Mouse (Mus musculus) cerebellum, adult 8-10 months (tissue): ENCODE measurements around the gene Rell1.
A peak's percentile ranks its signal among the peaks of the same experiment; 100 is the strongest.

Experiments
- DNase-seq: peaks from one replicate; pipeline ENCODE4 v3.0.0; 2022

The Rell1 gene

DNA sequence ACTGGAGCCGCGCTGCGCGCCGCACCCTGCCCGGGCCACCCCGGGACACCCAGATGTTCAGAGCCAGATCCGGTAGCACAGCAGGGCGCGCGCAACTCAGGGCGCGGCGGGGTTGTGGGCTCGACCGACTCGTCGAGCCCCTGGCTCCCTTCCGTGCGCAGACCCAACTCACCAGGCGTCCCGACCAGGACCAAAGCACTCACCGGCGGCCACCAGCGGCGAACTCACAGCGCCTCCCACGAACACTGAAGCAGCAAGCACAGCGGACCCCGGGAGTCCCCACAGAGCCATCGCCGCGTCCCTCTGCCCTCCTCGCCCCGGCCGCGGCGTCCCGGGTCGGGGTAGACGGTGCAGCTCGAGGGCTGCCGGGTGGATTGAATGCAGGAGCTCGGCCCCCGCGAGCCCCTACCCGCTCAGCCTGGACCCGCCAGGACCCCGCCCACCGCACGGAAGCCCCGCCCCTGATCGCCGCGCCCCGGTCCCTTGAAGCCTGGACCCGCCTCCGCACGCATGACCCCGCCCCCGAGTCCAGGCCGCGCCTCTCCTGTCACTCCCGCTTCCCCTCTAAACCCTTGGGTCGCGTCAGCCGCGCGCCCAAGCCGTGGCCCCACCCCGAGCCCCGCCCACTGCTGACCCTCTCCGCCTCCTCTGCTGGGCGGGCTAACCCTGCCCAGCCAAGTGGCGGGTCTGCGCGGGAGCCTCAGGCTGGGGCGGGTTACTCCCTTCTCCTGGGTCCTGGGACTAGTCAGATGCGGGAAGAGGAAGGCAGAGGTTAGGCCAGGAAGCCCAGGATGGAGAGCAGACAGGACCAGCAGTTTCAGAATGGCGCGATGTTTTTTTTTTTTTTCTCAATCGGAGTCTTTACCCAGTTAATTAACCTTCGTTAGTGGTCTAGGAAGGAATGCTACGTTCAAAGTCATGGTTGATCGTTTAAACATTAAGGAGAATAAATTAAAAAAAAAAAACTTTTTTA lies at the start of gene Rell1:
Gene Rell1 (minus strand): TSS at position 455 of the 973 bp plus-strand sequence.
- DNase-seq: peak; percentile 98

DNA sequence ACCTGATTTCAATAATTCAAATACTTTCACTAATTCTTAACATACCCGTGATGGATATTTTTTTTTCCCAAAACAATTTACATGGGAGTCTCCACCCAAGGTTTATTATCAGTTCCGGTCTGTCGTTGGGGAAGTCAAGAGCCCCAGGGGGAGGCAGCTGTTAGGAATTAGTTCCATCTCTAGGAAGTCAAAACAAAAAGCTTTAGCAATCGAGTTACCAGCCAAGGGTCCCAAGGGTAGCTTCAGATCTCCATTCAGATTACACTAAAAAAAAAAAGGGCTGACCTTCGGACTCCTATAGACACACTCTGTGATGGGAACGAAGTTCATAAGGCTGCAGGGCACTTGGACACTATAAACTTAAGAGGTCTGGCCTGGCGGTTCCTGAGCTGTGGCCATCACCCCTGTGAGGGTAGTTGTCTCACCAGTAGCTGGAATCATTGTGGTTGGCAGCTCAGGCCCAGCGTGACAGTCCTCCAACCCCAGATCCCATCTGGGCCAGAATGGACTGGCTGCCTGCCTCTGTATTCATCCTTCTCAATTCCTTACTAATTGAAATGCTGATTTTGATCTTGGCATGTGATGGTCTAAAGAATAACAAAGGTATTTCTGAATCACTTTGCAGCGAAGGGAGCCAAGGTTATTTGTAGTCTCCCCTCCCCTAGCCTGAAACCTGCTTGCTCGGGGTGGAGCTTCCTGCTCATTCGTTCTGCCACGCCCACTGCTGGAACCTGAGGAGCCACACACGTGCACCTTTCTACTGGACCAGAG lies 44.1 kb upstream of the Rell1 start:
- DNase-seq: no peak

DNA sequence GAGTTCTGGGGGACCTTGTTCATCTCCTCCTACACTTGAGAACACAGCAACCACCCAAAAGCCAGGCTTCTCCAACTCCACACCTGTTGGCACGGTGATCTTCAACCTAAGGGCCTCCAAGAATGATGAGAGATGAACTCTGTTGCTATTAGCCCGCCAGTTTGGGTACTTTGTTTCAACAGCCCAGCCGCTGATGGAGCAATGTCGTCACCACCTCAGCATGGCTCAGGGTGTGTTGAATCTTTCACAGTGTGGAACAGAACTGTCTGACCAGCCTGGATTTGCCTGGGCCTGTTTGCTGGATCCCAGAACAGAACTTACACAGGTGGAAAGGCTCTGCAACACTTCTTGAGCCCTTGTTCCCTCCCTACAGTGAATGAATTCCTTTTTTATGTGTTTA lies 37.9 kb upstream of the Rell1 start:
- no peak for DNase-seq

DNA sequence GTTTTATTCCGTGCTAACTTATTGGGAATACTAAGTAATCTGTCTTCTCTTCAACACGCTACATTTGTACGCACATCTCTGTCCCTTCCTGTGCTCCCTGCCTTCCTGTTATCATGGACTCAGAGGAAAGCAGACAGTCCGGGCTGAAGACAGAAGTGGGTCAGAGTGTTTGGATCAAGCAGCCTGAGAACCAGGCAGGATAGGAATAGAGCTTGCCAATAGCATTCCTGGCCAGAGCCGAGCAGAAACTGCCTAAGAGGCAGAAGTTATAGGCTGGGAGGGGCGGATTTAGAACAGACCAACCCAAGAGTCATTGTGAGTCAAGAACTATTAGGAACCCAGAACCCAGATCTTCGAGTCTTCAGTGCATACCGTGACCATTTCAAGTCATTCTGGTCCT lies 34.6 kb upstream of the Rell1 start:
- DNase-seq: no peak

DNA sequence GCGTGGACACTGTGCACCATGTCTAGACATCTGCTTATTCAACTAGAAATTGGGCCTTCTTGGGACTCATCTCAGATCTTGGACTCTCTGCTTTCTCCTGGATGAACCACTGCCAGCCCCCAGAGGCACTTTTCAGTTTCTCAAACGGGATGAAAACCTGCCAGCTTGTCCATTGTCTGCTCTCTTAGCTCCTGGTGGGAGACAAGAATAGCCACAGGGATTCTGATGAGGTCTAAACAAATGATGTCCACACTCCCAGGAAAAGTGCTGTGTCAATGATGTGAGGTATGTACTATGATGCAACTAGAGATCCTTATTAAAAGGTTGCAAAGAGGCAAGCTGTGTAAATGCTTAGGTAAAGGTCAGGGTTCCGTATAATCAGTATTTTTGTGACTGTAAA lies 25.2 kb upstream of the Rell1 start:
- no peak for DNase-seq

DNA sequence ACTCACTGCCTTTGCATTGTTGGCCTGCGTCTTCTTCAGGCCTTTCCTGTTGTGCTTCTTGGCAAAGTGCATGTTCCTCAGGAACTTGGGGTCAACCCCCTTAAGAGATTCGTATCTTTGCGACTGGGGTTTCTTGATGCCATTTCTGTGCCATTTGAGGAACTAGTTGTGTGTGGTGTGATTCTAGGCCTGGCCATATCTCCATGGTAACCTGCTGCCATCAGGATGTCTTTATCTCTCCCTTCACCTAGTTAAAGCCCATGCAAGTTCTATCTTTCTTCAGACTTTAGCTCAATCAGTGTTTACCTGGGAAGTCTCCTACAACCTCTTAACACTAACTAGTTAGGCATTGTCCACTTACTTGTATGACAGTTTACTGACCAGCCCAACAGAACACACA lies 22.0 kb upstream of the Rell1 start:
- DNase-seq: no peak

DNA sequence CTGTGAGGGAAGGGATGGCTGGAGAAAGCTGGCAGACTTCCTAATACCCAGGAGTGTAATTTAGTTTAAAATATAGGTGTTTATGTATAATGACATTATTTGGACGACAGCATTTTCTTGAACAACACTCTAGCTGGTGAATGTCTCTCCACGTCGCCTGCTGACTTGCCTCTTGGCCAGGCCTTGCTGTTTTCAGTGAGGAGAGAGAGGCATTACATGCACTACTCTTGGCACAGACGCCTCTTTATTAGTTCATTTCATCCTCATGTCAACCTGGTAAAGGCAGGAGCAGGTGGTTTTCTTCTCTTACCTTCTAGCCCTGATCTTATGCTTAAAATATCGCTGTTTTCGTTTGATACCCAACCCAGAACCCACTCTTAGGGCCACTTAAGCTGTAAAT lies 17.6 kb upstream of the Rell1 start:
- DNase-seq: no peak

DNA sequence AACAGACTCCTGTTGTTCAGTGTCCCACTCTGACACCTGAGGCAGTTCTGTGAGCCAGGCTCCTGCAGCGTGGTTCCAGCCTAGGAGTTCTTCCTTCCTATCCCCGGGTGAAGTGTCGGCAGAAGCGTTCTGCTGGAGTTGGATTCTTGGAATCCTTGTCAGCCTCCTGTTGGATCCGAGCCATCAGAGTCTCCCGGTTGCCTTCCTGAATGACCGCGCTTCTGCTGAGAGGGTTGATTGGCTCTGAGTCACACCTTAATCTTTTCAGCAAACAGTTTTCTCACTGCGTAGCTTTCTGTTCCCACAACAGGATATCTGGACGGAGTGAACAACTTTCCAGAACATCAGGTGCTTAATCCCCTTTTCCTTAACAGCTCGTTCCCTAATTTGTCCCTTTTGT lies 13.6 kb upstream of the Rell1 start:
- DNase-seq: no peak

DNA sequence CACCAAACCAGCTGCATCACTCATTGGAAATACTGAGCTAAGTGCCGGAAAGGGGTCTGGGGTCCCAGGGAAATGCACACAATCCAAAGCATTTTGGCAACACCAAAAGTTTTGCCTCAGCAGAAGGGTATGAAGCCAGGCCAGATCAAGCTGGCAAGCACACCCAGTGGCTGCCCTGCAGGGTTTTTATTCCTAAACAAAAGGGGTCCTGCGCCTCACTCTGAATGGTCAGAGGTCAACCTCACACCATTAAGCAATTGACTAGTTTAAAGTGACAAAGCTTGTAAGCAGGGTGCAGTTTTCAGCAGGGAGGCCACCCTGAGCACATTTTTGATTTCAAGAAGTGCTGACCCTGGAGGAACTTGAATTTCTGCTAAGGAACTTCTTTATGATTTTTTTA lies 2.3 kb upstream of the Rell1 start:
- no peak for DNase-seq

DNA sequence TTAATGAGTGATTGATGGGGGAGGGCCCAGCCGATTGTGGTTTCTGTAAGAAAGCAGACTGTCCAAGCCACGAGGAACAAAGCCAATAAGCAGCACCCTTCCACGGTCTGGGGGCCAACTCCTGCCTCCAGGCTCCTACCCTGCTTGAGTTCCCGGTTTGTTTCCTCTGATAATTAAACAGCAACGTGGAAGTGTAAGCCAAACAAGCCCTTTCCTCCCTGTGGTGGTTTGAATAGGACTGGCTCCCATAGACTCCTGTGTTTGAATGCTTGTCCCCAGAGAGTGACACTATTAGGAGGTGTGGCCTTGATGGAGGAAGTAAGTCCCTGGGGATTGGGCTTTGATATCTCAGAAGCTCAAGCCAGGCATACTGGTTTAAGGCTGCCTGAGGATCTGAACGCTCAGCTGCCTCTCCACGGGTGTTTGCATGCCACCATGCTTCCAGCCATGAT lies 1.6 kb upstream of the Rell1 start:
- no peak for DNase-seq

DNA sequence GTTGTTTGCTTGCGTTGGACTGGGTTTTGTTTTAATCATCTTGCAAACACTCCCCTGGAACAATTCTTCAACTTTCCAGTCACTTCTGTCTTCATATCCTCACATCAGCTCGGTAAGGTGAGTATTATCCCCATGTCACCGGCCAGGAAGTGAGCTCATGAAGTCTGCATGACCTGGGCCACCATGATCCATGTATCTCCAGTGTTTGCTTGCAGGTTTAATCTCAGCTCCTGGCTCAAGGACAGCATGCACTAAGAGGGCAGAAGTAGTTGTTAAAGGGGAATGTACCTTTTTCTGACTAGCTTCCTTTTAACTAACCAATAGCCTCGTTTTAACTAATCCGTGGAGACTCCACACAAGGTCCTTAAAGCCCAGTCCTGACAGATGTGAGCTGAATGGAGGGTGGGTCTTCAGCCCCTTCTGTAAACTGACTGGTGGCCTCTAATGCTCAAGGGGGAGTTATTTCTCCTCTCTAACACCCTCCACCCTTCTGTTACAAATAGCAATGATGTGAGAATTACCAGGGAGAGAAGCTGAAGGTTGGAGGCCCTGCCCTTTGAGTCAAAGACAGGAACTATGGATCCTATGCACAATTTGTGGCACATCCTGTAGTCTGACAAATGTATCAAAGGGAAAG lies 897 bp upstream of the Rell1 start:
- DNase-seq: no peak

DNA sequence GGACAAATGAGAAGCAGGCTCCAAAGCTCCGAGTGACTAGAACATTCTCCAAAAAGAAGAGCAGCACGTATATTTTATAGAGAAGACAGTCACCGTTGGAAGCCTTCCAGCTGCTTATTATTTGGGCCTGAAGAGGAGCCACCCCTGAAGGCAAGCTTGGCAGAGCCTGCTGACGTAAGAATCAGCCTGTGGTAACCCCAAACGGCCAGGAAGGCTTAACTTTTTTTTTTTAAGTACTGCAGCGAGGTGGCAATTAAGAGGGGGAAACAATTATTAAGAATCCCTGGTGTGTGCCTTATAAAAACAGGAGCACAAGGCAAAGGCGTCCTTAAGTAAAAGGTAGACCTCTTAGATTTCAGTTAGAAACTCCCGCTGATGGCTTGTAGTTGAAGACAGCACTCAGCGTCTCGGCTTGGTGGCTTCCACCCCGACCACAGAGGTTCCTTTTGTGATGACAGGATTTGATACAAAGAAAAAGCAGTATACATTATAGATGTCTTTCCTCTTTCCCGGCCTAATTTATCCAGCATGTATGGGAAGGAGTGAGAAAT lies 1.0 kb downstream of the Rell1 start:
- DNase-seq: no peak

DNA sequence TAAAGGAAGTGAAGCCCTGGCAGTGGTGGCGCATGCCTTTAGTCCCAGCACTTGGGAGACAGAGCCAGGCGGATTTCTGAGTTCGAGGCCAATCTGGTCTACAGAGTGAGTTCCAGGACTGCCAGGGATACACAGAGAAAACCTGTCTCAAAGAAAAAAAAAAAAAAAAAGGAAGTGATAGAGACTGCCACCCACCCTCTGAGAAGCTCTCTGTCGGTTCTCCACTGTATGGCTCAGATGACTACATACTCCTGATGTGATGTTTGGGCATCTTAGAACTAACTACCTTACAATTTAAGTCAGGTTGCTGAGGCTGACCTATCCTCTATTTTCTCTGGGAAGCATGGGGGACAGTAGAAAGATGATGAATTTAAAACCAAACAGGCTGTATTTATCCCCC lies 2.3 kb downstream of the Rell1 start:
- DNase-seq: no peak

DNA sequence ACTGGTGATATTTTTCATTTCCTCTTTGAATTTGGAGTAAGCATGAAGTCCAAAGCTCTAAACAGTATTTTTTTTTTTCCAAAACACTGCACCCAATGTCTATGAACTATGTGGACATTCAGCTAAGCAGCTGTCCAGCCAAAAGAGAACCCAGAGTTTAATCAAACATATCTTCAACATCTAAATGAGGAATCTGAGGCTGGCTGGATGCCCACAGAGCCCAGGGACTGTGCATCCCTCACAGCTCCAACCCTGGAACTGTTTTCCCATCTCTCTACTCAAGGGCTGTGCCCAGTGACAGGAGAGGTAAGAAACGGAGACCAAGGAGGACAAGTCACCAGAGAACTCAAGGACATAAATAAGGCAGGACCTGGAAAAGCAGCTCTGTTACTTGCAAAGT lies 2.8 kb downstream of the Rell1 start:
- no peak for DNase-seq

DNA sequence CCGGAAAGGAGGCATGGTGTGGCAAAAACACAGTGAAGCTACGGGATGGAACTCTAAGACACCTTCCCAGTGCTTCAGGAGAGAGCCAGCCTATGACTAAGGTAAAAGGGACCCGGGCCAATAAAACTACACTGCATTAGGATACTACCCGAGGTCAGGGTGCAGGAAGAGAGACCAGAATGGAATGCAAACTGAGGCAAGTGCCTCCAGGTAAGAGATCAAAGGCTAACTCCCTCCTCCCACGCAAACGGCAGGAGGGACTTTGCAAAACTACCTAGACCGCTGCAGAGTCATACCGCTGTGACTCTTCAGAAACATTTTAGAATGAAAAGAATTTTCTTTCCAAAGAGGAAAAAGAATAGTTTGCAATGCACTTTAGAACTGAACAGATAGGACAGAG lies 4.1 kb downstream of the Rell1 start:
- no peak for DNase-seq

DNA sequence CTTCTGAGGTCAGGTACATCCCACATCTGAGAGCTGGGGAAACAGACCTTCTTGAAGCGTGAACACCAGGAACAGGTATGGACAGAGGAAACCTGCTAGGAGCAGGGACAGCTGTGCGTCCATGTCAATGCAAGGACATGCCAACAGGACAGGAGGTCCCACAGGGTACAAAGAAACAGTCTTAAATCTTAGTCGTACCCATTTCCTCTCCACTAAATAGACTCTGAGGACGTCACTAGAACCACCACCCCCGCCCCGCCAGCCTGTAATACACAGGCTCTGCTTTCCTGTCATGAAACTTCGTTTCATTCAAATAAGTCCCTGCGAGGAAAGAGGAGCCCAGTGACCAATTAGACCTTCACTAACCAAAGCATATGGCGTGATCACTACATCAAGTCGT lies 7.0 kb downstream of the Rell1 start:
- DNase-seq: no peak

DNA sequence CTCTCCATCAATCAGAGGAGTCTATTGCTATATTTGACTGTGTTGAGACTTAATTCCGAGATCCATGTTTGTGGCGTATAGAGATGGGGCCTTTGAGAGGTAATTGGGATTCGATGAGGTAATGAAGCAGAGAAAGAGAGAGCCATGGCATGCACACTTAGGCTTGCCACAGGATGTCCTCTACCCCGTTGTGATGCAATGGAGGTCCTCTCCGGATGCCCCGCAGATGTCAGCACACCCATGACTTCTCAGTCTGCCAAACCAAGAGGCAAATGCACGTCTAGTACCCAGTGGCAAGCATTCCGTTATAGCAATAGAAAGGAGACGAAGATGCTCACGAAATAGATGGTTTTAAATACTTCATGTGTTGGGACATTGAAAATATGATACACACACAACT lies 8.1 kb downstream of the Rell1 start:
- DNase-seq: no peak

DNA sequence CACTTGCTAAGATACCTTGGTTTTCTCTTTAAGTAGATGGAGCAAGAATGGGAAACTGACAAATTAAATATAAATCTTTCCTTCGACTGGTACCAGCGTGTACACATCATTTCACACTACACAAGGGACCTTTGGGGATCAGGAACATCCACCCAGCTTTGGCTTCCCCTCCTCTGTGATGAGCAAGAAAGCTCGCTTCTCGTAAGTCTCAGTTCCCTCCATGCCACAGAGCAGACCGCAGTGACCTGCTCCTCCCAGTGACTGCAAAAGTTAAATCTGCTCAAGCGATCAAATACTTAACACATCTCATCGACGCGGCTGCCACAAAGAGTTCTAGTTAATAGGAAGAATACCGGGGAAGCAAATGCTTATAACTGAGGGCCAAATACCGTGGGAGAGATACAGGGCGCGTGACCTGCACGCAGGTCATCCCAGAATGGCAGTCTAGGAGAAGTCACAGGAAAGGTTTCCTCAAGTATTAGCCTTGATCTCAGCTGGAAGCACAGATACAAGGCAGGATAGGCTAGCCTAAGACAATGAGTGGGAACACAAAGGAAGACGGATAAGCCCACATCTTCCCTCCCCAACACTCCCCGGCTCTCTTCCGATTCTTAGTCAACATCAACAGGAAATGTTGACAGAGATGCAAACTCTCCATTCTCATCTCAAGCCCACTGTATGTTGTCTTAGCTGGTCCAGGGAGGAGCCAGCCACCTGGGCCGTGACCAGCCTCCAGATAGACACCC lies 9.6 kb downstream of the Rell1 start:
- no peak for DNase-seq

DNA sequence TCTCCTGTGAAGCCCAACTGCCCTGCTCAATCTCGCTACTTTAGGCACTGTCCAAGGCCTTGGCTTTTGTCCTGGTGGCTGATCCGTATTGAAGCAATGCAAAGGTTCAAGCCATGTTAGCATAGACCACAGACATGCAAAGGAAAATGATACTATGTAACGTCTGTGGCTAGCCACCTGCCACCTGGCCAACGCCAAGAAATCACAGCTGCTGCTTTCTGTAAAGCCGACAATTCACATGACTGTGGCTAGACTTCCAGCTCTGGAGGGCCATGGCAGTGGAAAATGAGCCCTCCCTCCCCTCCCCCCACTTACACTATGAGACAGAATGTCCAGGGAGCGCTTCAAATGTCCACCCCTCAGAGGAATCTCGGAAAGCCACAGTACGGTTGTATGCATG lies 11.1 kb downstream of the Rell1 start:
- DNase-seq: peak; percentile 61

DNA sequence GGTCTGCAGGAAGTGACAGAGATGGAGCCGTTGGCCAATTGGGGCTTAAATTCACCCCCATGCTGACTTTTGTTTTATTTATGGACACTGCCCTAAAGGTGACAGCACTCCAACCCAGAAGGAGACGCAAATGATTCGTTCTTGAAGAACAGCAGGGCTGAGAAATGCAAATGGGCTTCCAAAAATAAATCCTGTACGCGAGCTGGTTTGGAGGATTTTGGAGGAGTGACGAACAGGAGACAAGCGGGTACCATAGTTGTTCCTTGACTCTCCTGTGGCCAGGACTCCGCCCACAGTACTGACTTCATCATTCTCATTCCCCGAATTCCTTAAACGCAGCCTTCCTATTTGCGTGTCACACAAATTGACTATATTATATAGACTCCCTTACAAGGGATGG lies 12.3 kb downstream of the Rell1 start:
- no peak for DNase-seq

DNA sequence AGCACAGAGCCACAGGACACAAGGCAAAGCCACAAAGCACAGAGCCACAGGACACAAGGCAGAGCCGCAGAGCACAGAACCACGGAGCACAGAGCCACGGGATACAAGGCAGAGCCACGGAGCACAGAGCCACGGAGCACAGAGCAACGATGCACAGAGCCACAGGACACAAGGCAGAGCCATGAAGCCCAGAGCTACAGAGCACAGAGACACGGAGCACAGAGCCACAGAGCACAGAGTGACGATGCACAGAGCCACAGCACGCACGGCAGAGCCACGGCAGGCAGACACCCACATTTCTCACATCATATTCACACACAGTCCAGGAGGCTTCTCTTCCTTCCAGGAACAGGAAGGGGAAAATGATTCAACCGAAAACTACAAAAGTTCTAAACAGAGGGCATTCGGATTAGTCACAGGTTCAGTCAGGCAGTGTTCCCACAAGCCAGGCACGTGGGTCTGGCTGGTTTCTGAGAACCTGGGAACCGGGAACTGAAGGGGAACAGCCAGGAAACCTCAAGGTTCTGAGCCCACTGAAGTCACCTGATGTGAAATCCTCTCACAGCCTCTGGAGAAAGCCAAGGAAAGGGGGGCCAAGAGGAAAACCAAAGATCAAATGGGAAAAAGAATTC lies 15.2 kb downstream of the Rell1 start:
- no peak for DNase-seq

DNA sequence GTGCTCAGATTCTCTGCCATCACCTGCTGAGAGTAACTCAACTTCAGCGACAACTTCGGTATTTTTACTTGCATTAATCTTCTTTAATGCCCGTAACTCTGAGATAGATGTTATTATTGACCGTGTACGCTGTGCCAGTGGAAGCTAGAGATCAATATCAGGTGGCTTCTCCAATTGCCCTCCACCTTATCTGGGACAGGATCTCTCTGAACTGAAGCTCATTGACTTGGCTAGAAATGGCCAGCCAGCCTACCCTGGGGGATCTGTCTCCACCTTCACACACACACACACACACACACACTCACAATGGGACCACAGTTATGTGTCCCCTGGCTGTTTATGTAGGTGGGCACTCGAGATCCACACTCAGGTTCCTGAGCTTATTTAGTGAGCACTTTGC lies 16.7 kb downstream of the Rell1 start:
- DNase-seq: no peak
